Mouse (Mus musculus): ENCODE data around the gene Cit.

Gene Cit

DNA sequence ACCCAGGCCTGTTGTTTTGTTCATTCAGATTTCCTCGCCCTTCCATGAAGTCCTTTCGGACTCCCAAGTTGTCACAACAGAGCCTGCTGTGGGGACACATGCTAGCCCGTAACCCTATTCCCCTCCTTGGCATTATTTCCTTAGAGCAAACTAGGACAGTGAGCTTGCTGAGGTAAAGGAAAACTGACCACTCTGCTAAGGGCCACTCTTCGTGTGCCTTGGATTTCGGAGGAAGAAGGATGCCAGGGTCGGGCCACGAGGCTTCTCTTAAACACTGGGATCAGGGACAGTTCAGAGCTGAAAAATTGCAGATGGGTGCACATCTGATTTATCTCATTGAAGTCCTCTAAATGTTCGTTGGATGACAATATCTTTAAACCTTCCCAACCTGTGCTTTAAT lies 200.5 kb downstream of the Cit start:
- DNase-seq (ENCODE audit: low spot score), result no peak

GRCm38 (mm10) chr5:116046246-116046645 lies 201.2 kb downstream of the Cit start:
- no peak for DNase-seq (ENCODE audit: low spot score)

DNA sequence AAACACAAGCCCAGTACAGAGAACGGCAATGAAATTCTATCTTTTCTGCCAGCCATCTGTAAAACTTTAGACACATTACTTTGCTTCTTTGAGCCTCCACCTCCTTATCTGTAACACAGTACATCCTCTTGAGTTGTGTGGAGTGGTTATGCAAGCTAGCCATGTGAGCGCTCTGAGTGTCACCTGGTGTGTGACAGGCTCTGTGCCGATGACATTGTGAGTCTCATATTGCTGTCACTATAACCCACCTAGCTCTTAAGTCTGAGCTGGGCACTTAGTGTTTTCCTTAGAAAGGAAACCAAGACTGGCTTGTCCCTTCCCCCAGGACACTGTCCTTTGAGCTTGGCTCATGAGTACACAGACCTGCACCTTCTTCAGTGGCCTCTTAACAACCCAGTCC lies 203.2 kb downstream of the Cit start:
- DNase-seq (ENCODE audit: low spot score), result no peak

DNA sequence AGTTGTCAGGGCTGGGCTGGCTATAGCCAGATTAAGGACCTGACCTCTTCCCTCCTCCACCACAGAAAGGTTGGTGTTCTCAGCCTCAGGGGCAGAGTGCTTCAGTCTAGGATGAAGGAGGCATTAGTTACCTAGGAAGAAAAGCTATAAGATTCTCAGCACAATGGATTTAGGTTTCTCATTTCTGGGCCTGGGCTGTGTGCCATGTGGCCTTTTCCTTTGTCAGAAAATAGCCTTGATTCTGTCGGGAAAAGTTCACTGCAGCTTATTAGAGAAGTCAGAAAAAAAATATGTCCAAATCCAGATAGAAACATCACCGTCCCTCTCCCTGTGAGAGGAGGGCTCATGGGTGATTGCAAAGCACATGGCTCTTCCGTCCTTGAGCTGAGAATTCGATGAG lies 204.7 kb downstream of the Cit start:
- no peak for DNase-seq (ENCODE audit: low spot score)

GRCm38 (mm10) chr5:116052171-116052570 lies 207.1 kb downstream of the Cit start:
- no peak for DNase-seq (ENCODE audit: low spot score)

- no peak for DNase-seq (ENCODE audit: low spot score)
These were observed 207.7 kb downstream of the Cit start for GRCm38 (mm10) chr5:116052826-116053225.
